In genomic region chr7:113110867-113111508, GRCm38 (mm10) we compare ENCODE assay signal across 29 mouse cellular contexts.
DNase-seq lines count a peak whose midpoint lies in the region; ATAC-seq lines count a peak whose summit lies in the region.
"Had no signal": no experiment of that assay in that cellular context is flagged by ENCODE, and none has a peak within 500 bp of the region (broad histone marks: within the 10 kb centered on the region; RNA-seq: fewer than 3 reads in every experiment).

No protein-coding gene starts in this region.

- no peak overlapping the region for H3K27ac ChIP-seq in hindbrain, embryonic 13.5 days
- H3K27ac ChIP-seq in hindbrain, embryonic 11.5 days (ENCODE audit: low read depth, low read length), result no peak overlapping the region
- no peak overlapping the region for H3K27ac ChIP-seq in hindbrain, embryonic 15.5 days (replicated peaks)
- H3K27ac ChIP-seq: embryonic facial prominence, embryonic 13.5 days; heart, embryonic 15.5 days; liver, embryonic 14.5 days; midbrain, embryonic 15.5 days; neural tube, embryonic 12.5 days; stomach, embryonic 15.5 days had no signal

- no peaks in the 10 kb centered on the region for H3K9me3 ChIP-seq in hindbrain, embryonic 13.5 days
- H3K9me3 ChIP-seq in hindbrain, embryonic 11.5 days (ENCODE audit: control insufficient read depth, low read length), result no peaks in the 10 kb centered on the region
- H3K9me3 ChIP-seq in hindbrain, embryonic 15.5 days, result no peaks in the 10 kb centered on the region
- H3K9me3 ChIP-seq: embryonic facial prominence, embryonic 13.5 days; heart, embryonic 15.5 days; midbrain, embryonic 15.5 days; neural tube, embryonic 12.5 days; stomach, embryonic 15.5 days had no signal

- no peak overlapping the region for H3K4me2 ChIP-seq in hindbrain, embryonic 13.5 days
- no peak overlapping the region for H3K4me2 ChIP-seq in hindbrain, embryonic 11.5 days (replicated peaks; ENCODE audit: low read depth, low read length)
- H3K4me2 ChIP-seq in hindbrain, embryonic 15.5 days, result no peak overlapping the region
- H3K4me2 ChIP-seq: embryonic facial prominence, embryonic 13.5 days; heart, embryonic 15.5 days; lung, embryonic 14.5 days; midbrain, embryonic 15.5 days; neural tube, embryonic 12.5 days; stomach, embryonic 15.5 days had no signal

- H3K9ac ChIP-seq in hindbrain, embryonic 13.5 days, result no peak overlapping the region
- H3K9ac ChIP-seq in hindbrain, embryonic 11.5 days (ENCODE audit: low read depth, low read length), result no peak overlapping the region
- H3K9ac ChIP-seq in hindbrain, embryonic 15.5 days, result no peak overlapping the region
- H3K9ac ChIP-seq: embryonic facial prominence, embryonic 13.5 days; heart, embryonic 15.5 days; liver, embryonic 14.5 days; lung, embryonic 14.5 days; midbrain, embryonic 15.5 days; neural tube, embryonic 12.5 days; stomach, embryonic 15.5 days had no signal

- H3K36me3 ChIP-seq in hindbrain, embryonic 13.5 days, result no peaks in the 10 kb centered on the region
- H3K36me3 ChIP-seq in hindbrain, embryonic 11.5 days (ENCODE audit: control insufficient read depth, insufficient read depth, low read length), result no peaks in the 10 kb centered on the region
- H3K36me3 ChIP-seq in hindbrain, embryonic 15.5 days, result no peaks in the 10 kb centered on the region
- H3K36me3 ChIP-seq: embryonic facial prominence, embryonic 13.5 days; heart, embryonic 15.5 days; midbrain, embryonic 15.5 days; neural tube, embryonic 12.5 days; stomach, embryonic 15.5 days had no signal

- DNase-seq in adrenal gland, postnatal 25 days, result peak; percentile 12
- no peak for DNase-seq in adrenal gland, postnatal 10 days
- DNase-seq in hindbrain, embryonic 11.5 days (ENCODE audit: low spot score), result no peak
- DNase-seq in layer of hippocampus, adult 8-10 months (ENCODE audit: low spot score in 2 of 2), result no peak
- no peak for DNase-seq in thymus, postnatal 4 days
- DNase-seq: cerebellum, adult 11-12 months; cerebellum, adult 9-11 months; embryo, embryonic 11 days; kidney, adult 9 months; kidney, postnatal 10 days; layer of hippocampus, adult 9-11 months; liver; lung, embryonic 14.5 days; lung, postnatal 14 days; retina, postnatal 1 day; right cerebral cortex, postnatal 14 days; thymus, postnatal 14 days had no signal

- peaks cover 9% of the 10 kb centered on the region for H3K4me1 ChIP-seq in hindbrain, embryonic 13.5 days (replicated peaks)
- H3K4me1 ChIP-seq in hindbrain, embryonic 11.5 days (replicated peaks; ENCODE audit: control insufficient read depth, insufficient read depth, low read length), result no peaks in the 10 kb centered on the region
- H3K4me1 ChIP-seq in hindbrain, embryonic 15.5 days (replicated peaks), result 0 out of 2 replicates have a peak, but pooled peaks cover 6% of the 10 kb centered on the region
- H3K4me1 ChIP-seq: heart, embryonic 15.5 days; midbrain, embryonic 15.5 days had no signal

- no peaks in the 10 kb centered on the region for H3K27me3 ChIP-seq in hindbrain, embryonic 13.5 days
- H3K27me3 ChIP-seq in hindbrain, embryonic 11.5 days (ENCODE audit: control insufficient read depth, insufficient read depth, low read length), result no peaks in the 10 kb centered on the region
- no peaks in the 10 kb centered on the region for H3K27me3 ChIP-seq in hindbrain, embryonic 15.5 days
- H3K27me3 ChIP-seq: embryonic facial prominence, embryonic 13.5 days; heart, embryonic 15.5 days; midbrain, embryonic 15.5 days; neural tube, embryonic 12.5 days; Patski; stomach, embryonic 15.5 days had no signal

- no peak overlapping the region for H3K4me3 ChIP-seq in hindbrain, embryonic 13.5 days
- H3K4me3 ChIP-seq in hindbrain, embryonic 11.5 days (ENCODE audit: low read depth, low read length), result no peak overlapping the region
- no peak overlapping the region for H3K4me3 ChIP-seq in hindbrain, embryonic 15.5 days
- H3K4me3 ChIP-seq: embryonic facial prominence, embryonic 13.5 days; erythroblast, embryonic 14.5 days; heart, embryonic 15.5 days; midbrain, embryonic 15.5 days; neural tube, embryonic 12.5 days; stomach, embryonic 15.5 days had no signal

- peak; percentile 54; the same call in 1 of the 2 replicates for ATAC-seq in hindbrain, embryonic 13.5 days (ENCODE audit: low FRiP score)
- ATAC-seq in hindbrain, embryonic 11.5 days (ENCODE audit: low FRiP score), result no peak
- 0 out of 2 replicates have a peak, but pooled peaks have one; percentile 28 for ATAC-seq in hindbrain, embryonic 15.5 days (ENCODE audit: low FRiP score, low read depth)
- ATAC-seq: forebrain, embryonic 16.5 days; intestine, postnatal 0 days; midbrain, embryonic 15.5 days; Patski had no signal

- 65% methylated on average over 7 of the region's 7 CpGs for WGBS in hindbrain, embryonic 13.5 days
- WGBS in hindbrain, embryonic 11.5 days, result 82% methylated on average over 7 of the region's 7 CpGs
- WGBS in hindbrain, embryonic 15.5 days, result 68% methylated on average over 7 of the region's 7 CpGs
